Mouse (Mus musculus) embryonic fibroblast, embryonic 13.5 days (primary cell): ENCODE results near the gene Samd9l.
"Not testable (repeated sequence)": the region's sequence is repeated elsewhere in the genome, so short reads cannot be mapped to it uniquely, and the experiment has no call there.

Experiments
- CTCF ChIP-seq: IDR thresholded peaks from 2 replicates; pipeline ENCODE4 v1.5.1; 2011; ENCODE audit warnings: mild to moderate bottlenecking, control low read depth, low read length, moderate library complexity, borderline replicate concordance; ENCODE audit not compliant: insufficient read depth
- POLR2A ChIP-seq: IDR thresholded peaks from 2 replicates; pipeline ENCODE4 v1.6.1; 2011; ENCODE audit warnings: low read depth, mild to moderate bottlenecking, control low read depth, low read length, moderate library complexity

GRCm38 (mm10) chr6:3340928-3341327 is 58.4 kb downstream of the Samd9l start:
- TF ChIP-seq CTCF, POLR2A: not testable (repeated sequence)
